Mouse (Mus musculus): ENCODE data around the gene Scaf1.

Gene Scaf1

DNA sequence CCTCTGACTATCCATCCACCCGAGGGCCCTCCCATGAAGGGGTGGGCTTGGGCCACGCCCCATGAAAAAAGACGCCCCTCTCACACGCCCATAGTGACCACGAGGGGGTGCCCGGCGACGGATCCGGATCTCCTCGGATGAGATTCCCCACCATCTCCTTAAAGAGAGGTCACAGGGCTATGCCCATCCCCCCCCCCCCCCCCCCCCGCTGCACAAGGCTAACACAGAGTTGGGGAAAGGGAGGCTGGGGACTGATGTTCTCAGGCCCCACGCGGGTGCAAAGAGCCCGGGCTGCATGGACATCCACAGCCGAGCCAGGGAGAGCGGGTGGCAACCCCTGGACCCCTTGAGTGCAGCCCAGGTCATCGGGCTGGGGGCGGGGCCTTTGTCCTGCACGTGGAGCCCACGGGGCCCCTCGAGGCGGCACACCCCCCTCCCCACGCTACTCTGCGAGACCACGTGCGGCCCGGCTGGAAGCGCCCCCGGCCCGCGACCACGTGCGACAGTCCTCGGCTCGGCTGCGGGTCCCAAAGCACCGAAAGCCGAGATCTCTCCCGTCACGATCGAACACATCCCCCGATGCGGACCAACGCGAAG lies 30.5 kb downstream of the Scaf1 start:
- peak; percentile 84 for DNase-seq (ENCODE audit: low read depth)

DNA sequence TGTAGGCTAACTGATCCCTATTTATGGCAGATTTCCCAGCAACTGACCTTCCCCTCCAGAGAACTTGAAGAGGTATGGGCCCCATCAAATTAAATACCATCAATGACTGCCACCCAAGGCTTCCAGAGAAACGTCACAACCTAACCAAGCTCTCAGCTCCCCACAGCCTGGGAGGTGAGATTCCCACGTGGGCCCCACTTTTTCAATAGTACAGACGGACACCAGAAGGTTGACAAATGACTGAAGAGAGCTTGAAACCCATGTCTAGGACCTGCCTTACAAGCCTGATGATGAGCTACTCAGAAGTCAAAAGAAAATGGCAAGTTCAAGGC lies 31.4 kb downstream of the Scaf1 start:
- no peak for DNase-seq (ENCODE audit: low read depth)

DNA sequence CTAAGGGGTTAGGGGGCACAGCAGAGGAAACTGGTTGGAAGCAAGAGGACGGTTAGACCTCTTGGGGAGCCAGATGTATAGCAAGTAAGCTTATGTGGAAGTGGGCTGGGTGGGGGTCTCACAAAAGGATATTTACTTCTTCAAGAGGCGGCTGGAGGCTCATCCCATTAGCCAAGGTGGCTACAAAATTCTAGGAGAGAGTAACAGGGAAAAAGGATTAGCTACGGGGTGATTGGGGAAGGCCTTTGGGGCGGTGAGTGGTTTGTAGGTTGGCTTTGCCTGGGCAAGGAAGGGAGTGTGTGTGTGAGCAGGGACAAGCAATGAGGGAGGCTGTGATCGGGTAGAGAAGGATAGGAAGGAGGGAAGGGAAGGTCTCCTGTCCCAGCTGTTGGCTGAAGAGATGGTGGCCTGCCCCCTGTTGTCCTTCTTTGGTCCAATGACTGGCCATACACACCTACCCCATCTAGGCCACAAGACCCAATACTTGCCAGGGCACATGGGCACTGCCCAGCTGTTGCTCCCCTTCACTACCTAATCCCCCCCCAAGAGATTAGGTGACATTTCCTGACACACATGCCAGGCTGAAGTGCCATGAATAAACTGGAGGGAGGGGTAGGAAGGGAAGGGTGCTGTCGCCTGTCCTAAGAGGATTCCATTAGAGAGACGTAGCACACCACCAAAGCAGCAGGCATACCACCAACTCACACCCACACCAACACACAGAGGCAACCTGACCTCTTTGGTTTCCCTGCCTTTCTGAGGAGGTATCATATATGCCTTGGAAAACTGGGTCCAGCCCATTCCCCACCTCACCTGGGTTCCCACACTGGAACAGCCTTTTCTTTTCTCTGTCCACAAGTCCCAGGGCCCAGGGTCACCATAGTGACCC lies 32.0 kb downstream of the Scaf1 start:
- DNase-seq (ENCODE audit: low read depth), result no peak

DNA sequence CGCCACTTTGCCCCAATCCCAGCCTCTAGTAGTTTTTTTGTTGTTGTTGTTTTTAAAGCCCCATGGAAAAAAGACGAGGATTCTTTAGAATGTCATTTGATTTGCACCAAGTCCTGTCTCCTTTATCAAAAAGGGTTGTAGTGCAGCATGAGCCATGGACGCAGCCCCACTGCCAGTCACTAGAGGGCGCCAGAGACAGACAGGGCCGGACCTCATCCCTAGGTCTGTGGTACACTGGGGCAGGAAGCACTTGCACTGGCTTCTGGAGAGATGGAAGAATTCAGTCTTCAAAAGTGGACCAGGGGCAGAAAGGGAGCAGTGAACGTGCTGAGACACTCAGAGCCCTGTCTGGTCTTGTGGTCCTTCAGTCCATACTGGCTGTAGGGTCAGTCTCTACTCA lies 33.1 kb downstream of the Scaf1 start:
- peak; percentile 92 for DNase-seq (ENCODE audit: low read depth)

DNA sequence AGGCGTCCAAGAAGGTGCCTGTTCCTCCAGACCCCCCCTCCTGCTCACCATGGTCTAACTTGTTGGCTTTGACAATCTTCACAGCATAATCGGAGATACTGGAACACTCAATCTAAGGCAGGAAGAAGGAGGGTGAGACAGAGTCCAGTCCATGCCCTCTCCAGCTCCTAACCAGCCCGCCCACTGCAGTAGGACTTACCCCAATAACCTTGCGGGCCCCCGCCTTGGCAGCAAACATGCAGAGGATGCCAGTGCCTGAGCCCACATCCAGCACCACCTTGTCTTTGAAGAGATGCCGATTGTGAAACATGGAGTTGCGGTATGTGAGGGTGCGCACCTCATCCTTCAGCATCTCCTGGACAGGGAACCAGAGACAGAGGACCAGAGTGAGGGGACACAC lies 34.6 kb downstream of the Scaf1 start:
- no peak for DNase-seq (ENCODE audit: low read depth)

DNA sequence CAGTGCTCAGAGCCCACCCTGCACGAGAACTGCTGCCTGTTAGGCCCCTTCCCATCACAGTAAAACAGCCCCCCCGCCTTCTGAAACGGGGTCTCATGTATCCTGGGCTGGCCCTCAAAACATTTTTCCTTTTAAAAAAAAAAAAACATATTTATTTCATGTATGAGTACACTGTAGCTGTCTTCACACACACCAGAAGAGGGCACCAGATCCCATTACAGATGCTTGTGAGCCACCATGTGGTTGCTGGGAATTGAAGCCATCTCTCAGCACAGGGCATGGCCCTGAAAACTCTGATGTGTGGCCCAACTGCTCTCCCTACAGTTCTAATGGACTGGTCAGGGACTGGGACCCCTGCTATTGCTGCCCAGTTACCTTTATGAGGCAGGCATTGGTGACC lies 37.9 kb downstream of the Scaf1 start:
- no peak for DNase-seq (ENCODE audit: low read depth)

DNA sequence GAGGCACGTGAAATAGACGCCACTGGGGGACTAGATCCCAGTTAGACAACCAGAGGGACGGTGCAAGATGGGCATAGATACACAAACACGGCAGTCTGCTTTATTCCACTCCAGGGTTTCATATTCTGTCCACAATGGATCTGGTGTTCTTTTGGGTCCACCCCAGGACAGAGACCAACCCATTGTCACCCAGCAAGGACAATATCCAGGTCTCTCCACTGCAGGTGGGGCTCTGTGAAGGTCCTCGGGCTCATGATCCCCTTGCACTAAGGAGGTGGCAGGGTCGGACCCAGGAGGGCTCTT lies 41.1 kb downstream of the Scaf1 start:
- no peak for DNase-seq (ENCODE audit: low read depth)

DNA sequence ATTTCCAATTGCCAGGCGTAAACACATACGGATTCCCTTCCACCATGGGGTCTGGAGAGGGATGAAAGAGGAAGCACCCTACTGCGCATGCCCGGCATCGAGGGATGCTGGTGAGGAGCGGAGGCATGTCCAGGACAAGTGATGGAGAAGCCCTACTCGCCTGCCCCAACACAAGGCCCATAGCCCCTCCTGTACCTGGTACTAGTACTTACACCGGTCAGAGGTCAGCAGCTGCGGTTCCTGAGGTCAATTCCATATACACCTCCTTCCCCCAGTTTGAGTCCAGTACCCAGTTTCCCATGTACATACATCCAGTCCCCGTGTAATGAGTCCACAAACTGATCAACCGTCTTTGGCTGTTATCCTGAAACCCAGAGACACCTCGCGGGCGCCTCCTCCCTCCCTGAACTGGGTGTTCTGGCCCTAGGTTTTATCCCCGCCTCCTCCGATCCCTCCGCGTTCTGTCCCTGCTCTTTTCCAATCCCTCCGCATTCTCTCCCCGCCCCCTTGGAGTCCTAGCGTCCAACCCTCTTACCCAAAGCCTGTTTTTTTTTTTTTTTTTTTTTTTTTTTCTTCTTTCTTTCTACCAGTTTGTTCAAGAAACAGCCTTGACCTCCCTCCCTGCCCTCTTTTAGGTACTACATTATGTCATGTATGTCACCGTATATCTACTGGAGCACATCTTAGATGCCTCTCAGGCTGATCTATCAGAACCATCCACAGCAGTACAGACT lies 41.6 kb downstream of the Scaf1 start, which contains the start of gene Cpt1c:
Gene Cpt1c, minus strand, starts transcription at position 469 of the 734 bp plus-strand sequence.
- DNase-seq (ENCODE audit: low read depth), result peak; percentile 86

DNA sequence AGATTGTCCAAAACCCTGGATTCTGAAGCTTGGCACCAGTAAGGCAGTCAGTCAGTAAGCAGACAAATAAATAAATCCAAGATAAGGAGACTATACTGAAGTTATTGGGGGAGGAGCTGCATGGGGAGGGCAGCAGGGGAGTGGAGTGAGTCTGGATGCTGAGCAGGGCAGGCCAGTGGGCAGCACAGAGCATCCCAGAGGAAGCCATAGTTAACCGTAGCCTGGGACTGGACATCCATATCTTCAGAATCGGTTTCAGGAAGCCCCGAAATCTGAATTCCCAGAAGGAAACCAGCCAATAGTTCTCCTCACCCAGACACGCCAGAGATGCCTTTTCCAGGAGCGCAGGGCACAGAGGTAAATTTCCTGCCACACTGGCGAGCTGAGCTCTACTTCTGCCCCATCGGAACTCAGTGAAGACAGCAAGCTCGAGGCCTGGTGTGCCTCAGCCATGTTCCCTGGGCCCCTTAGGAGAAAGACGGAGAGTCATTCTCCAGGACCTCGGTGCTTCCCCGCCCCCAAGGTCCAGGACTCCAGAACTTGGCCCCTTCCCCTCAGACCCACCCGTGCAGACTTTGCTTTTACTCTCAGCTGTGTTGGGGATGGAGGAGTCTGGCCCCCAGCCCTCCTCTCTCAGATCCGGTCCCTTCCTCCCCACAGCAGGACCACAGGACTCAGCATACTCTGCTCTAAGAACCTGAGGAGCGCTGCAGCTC lies 42.6 kb downstream of the Scaf1 start:
- no peak for DNase-seq (ENCODE audit: low read depth)

DNA sequence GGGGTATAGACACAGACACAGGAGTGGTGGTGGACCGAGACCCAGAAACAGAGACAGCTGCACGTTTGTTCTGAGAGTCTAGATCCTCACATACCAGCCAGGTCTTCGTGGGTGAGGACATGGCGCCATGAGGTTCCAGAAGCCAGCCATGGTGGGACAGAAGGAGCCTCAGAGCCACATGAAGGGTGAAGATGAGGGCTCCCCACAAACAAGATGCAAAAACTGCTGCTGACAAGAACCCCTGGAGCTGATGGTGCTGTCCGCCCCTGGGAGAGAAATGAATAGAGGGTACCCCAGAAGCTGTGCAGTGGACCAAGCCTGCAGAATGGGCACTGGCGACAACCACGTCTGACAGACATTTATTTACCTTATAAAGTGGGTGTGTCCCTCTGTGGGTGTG lies 45.0 kb downstream of the Scaf1 start:
- no peak for DNase-seq (ENCODE audit: low read depth)

DNA sequence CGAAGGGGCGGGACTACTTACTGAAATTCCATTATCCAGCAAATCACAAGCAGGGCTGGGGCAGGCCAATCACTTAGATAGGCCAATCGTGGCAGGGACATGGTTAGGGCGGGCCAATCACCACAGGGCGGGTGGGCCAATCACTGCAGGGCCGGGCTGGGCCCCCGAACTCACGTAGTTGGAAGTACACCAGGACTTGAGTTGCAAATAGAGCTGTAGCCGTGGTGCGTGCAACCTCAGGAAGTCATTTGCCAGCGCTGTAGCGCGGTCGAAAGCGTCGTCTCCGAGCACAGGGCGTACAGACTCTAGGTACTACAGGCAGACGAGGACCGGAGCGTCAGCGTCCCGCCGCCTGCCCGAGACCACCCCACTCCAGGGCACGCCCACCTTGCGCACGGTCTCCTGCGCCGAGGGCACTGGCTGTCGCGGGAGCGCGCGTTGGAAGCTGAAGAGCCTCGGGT lies 45.9 kb downstream of the Scaf1 start:
- DNase-seq (ENCODE audit: low read depth), result peak; percentile 32

DNA sequence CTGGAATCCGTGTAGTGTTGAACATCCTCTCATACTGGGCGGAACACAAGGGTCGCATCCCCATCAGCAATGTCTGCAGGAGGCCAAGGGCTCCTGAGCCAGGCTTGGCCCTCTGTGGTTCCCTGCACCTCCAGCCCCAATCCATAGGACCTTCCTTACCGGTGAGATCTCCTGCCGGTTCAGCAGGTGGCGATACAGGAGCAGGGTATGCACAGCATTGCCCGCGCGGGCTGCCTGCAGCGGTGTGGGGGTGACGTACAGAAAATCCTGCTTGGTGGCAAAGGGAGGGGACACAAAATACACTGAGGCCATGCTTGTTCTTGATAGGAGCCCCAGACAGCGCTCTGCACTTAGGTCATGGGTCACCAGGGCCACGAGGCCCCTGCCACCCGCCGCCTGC lies 49.5 kb downstream of the Scaf1 start:
- no peak for DNase-seq (ENCODE audit: low read depth)

DNA sequence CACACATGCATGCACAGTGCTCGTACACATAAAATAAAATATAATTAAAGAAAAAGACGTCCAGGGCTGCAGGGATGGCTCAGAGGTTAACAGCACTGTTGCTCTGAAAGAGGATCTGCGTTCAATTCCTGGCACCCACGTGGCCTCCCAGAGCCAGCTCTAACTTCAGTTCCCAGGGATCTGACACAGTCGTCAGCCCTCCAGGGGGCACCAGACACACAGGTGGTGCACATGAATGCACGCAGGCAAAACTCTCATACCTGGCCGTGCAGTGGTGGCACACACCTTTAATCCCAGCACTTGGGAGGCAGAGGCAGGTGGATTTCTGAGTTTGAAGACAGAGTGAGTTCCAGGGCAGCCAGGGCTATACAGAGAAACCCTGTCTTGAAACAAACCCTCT lies 50.2 kb downstream of the Scaf1 start:
- DNase-seq (ENCODE audit: low read depth), result no peak

DNA sequence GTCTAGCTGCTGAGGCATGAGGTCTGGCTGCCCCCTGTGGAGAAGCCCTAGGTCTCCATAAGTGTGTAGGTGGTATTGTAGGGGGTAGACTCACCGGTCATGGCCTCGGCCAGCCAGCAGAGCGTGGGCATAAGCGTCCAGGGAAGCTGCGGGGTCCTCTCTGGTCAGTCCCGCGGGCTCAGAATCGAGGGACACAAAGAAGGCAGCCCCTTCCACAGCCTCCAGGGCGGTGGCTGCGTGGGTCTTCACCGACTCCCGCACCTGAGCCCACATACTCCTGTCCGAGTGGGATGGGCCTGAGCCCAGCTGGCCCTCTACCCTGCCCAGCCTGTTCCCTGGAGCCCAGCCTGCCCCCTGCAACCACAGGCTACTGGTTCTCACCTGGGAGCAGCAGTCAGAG lies 51.2 kb downstream of the Scaf1 start:
- no peak for DNase-seq (ENCODE audit: low read depth)

DNA sequence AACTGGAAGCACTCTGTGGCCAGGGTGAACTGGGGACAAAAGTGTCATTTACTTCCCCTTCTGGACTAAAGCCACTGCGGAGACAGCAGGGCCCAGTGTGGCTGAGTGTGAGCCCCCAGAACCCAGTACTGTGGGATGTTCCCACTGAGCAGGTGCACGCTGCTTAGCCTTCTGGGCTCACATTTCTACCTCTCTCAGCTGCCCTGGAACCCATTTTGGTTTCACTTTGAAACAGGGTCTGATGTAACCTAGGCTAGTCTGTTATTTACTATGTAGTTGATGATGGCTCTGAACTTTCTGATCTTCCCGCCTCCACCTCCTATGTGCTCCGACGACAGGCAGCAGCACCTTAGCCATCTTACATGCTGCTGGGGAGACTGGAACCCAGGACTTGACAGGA lies 53.3 kb downstream of the Scaf1 start:
- DNase-seq (ENCODE audit: low read depth), result no peak

DNA sequence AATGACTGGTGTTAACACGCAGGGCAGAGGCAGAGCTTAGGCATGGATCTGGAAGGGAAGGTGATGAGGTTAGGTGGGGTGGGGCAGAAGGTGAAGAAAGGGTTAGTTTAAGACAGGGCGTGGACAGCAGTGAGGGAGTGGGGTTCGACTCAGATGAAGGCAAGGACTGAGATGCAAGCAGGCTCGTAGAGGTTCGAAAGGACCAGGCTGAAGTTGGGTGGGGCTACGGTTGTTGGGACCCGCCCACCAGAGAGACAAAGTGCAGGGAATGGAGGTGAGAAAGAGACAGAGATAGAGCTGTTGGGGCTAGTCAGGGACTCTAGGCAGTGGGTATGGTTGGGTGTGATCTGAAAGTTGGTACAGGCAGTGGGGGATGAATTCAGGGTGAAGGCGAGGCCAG lies 53.8 kb downstream of the Scaf1 start:
- DNase-seq (ENCODE audit: low read depth), result no peak

DNA sequence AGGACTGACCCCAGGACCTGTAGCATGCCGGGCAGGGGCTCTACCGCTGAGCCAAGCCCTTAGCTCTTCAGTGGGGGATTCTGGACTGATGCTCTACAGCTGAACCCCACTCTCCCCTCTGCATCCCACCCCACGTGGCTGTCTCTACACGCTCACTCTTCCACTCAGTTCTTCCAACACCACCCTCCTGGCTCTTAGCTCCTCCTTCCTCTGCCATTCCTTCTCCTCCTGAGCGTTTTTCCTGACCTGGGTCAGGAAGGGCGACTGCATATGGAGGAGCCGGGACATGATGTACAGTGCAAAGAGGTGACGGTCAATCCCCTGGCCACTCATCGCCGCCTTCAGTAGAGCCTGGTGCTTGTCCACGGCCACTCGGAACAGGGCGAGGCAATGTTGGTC lies 55.7 kb downstream of the Scaf1 start:
- no peak for DNase-seq (ENCODE audit: low read depth)

DNA sequence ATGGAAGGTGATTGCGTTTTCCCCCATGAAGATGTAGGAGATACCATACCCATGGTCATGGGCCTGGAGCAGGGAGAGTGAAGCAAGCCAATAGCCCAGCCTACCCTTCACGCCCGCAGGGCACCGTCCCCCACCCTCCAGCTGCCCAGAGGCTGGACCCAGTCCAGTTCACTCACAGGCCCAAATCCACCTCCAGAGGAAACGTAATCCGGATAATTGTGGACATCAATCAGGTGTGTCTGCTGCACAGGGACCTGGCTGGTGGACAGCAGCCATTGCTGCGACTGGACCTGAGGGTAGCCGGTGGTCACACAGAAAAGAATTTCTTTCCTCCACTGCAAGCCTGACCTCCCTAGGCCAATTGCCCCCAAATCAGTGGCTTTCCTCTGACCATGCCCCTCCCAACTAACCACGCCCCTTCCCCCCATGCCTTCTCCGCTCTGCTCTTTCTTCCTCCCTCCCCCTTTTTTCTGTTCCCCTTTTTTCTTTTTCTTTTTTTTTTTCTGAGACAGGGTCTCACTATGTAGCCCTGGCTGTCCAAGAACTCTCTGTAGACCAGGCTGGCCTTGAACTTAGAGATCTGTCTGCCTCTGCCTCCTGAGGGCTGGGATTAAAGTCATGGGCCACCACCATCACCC lies 56.2 kb downstream of the Scaf1 start:
- DNase-seq (ENCODE audit: low read depth), result no peak

DNA sequence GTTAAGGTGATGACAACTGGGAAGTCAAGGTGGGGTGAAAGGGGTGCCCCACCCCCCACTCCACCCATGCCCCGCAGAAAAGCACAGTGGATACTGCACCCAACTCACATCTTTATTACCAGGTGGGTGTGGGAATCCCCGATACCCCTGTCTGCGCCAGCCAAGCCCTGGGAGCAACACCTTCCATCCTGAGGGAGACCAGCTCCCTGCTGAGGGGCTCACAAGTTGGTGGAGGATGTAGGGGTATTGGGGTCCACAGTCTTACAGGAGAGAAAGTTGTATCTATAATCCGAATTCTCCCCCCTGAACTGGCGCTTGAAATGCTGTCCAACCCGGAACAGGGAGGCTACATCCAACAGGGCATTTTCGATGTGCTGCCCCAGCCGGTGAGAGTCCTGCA lies 56.9 kb downstream of the Scaf1 start:
- no peak for DNase-seq (ENCODE audit: low read depth)

DNA sequence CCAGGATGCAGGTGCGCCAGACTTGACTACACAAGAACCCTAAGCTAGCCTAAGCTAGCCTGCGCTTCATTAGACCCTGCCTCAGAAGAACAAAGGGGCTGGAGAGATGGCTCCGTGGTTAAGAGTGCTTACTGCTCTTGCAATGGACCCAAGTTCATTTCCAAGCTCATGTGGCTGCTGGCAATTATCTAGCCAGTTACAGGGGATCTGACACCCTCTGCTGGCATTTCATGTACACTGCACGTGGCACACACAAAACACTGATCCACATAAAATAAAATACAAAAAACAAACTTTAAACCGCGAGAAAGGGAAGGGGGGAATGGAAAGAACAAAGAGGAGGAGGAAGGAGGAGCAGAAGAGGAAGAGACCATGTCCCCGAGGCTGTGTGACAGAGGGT lies 58.0 kb downstream of the Scaf1 start:
- peak; percentile 85 for DNase-seq (ENCODE audit: low read depth)

DNA sequence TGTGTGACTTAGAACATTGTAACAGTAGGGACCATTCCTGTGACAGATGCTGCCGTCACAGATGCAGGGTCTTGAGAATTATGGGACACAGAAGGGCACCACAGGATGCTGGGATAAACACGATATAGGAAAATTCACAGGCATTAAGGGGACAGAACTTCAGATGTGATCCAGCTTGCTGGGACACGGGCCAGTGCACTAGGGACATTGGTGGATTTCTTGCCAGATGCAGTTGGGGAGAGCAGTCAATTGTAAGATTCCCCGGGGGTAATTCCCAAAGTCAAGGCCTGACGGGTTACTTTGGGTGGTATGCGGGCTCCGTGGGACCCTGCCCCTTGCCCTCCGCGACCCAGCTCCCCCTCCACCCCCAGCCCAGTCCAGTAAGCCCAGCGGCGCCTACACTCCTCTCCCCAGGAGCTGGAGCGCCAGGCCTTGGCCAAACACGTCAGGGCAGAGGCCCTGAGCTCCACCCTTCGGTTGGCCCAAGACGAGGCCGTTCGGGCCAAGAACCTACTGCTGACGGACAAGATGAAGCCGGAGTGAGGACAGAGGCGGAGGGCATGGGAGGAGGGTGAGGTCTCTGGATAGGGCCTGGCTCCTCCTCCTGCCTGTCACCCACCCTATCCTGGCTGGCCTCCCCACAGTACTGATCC lies 58.9 kb downstream of the Scaf1 start:
- DNase-seq (ENCODE audit: low read depth), result no peak

DNA sequence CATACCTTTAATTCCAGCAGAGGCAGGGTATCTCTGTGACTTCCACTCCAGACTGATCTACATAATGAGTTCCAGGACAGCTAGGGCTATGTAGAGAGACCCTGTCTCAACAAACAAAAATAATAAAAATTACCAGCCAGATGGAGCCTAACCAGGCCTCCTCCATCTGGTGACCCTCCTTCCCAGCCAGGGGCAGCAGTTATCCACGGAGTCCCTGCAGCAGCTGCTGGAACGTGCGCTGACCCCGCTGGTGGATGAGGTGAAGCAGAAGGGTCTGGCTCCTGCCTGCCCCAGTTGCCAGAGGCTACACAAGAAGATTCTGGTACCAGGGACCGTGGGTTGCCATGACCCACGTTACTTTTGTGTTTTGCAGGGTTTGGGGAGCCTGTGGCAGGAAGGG lies 59.9 kb downstream of the Scaf1 start:
- no peak for DNase-seq (ENCODE audit: low read depth)

Measured in NIH3T3 (cell line).